Mouse (Mus musculus): ENCODE data around the gene Gsk3b. TPM values are rescaled to one million over a fixed set of nuclear protein-coding genes. Genes with fewer than 3 reads are reported as not detected.
"Not testable (repeated sequence)": the region's sequence is repeated elsewhere in the genome, so short reads cannot be mapped to it uniquely, and the experiment has no call there.

Gsk3b gene
- polyA plus RNA-seq, 1 experiment from 2014 or later: 29.6 TPM

DNA sequence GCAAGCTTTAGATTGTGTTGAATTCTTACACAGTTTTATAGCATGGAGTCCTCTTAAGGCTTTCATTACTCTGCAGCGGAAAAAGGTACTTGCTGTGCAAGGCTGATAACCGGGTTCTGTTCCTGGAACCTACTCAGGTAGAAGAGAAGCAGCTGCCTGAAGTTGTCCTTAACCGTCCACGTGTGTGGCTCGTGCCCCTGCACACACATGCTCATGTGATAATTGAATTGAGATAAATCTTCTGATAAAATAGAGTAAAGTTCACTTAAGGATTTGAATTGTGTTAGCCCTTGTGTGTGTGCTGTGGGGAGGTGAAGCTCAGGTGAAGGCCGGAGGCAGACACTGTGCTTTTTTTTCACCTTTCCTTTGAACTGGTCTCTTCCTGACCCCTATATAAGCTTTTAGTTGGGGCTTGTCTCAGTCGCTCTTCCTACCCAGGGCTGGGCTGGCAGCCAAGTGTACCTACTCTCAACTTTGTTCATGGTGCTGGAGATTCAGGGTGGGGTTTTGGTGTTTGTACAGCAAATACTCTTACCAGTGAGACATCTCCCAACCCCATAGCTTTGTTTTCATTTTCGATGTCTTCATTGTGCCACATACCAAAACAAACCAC, 96.0 kb downstream of the Gsk3b start:
- no peak for DNase-seq (ENCODE audit: low spot score)
- WGBS: 87% methylated on average over 8 of the region's 8 CpGs
- H3K4me3 ChIP-seq (ENCODE audit: low read depth, low read length): no peak overlapping the region
- H3K36me3 ChIP-seq (ENCODE audit: control insufficient read depth, insufficient read depth, low read length): peaks cover 8% of the 10 kb centered on the region; the same call in 1 of the 2 replicates
- H3K27me3 ChIP-seq (replicated peaks; ENCODE audit: control insufficient read depth, insufficient read depth, low read length): no peaks in the 10 kb centered on the region
- H3K4me2 ChIP-seq: no peak overlapping the region
- no peak for ATAC-seq (replicated peaks; ENCODE audit: low FRiP score)
- H3K9ac ChIP-seq (ENCODE audit: low read depth, low read length): no peak overlapping the region
- no peak overlapping the region for H3K27ac ChIP-seq (ENCODE audit: low read depth, low read length)
- no peaks in the 10 kb centered on the region for H3K9me3 ChIP-seq (ENCODE audit: control insufficient read depth, low read length)
- H3K4me1 ChIP-seq (replicated peaks; ENCODE audit: control insufficient read depth, insufficient read depth, low read length): no peaks in the 10 kb centered on the region; the same call in 1 of the 2 replicates

DNA sequence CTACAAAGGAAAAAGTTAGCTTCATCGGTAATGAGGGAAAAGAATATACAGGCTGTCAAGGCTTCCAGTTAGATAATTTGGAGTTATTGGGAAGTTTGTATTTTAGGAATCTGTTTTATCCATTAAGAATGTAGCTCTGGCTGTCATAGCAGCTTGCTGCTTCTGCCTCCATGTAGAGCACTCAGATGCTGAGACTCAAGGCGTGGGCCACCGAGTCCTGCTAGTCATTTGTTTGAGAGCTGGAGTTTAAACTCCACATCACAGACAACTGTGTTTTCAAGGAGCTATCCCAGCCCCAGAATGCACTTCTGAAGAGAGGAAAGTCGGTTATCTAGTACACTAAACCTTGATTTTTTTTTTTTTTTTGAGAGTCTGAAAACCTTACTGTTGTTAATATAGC, 101.2 kb downstream of the Gsk3b start:
- H3K9me3 ChIP-seq (ENCODE audit: control insufficient read depth, low read length): no peaks in the 10 kb centered on the region
- no peak overlapping the region for H3K4me2 ChIP-seq
- DNase-seq (ENCODE audit: low spot score): no peak
- no peaks in the 10 kb centered on the region for H3K4me1 ChIP-seq (replicated peaks; ENCODE audit: control insufficient read depth, insufficient read depth, low read length)
- WGBS: 90% methylated on average over 4 of the region's 4 CpGs
- no peak for ATAC-seq (replicated peaks; ENCODE audit: low FRiP score)
- H3K9ac ChIP-seq (ENCODE audit: low read depth, low read length): no peak overlapping the region
- H3K27me3 ChIP-seq (replicated peaks; ENCODE audit: control insufficient read depth, insufficient read depth, low read length): no peaks in the 10 kb centered on the region
- peaks cover 9% of the 10 kb centered on the region; the same call in 1 of the 2 replicates for H3K36me3 ChIP-seq (ENCODE audit: control insufficient read depth, insufficient read depth, low read length)
- no peak overlapping the region for H3K27ac ChIP-seq (ENCODE audit: low read depth, low read length)
- no peak overlapping the region for H3K4me3 ChIP-seq (ENCODE audit: low read depth, low read length)

DNA sequence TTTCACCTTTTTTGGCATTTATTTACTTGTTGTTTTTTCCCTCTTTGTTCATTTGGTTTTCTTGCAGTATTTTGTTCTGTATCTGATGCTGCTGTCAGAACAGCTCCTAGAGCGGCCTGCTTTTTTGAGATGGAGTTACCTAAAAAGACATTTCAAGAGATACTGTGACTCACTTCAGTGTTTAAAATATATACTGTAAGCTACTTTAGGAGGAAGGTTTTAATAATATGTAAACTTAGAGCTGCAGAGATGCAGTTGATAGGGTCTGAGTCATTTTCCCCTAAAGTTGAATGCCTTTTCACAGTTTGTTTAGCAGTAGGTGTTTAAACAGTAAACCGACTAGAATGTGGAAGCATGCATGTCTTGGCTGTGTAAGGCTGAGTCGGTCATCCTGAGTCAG, 101.7 kb downstream of the Gsk3b start:
- ATAC-seq (replicated peaks; ENCODE audit: low FRiP score) (no peak), DNase-seq (ENCODE audit: low spot score) (no peak)
- H3K4me1 ChIP-seq (replicated peaks; ENCODE audit: control insufficient read depth, insufficient read depth, low read length): no peaks in the 10 kb centered on the region
- no peak overlapping the region for H3K4me2 ChIP-seq
- 90% methylated on average over 3 of the region's 3 CpGs for WGBS
- H3K36me3 ChIP-seq (ENCODE audit: control insufficient read depth, insufficient read depth, low read length): peaks cover 12% of the 10 kb centered on the region; the same call in 1 of the 2 replicates
- H3K9me3 ChIP-seq (ENCODE audit: control insufficient read depth, low read length): no peaks in the 10 kb centered on the region
- H3K27me3 ChIP-seq (replicated peaks; ENCODE audit: control insufficient read depth, insufficient read depth, low read length): no peaks in the 10 kb centered on the region
- no peak overlapping the region for H3K27ac ChIP-seq (ENCODE audit: low read depth, low read length)
- H3K4me3 ChIP-seq (ENCODE audit: low read depth, low read length): no peak overlapping the region
- no peak overlapping the region for H3K9ac ChIP-seq (ENCODE audit: low read depth, low read length)

DNA sequence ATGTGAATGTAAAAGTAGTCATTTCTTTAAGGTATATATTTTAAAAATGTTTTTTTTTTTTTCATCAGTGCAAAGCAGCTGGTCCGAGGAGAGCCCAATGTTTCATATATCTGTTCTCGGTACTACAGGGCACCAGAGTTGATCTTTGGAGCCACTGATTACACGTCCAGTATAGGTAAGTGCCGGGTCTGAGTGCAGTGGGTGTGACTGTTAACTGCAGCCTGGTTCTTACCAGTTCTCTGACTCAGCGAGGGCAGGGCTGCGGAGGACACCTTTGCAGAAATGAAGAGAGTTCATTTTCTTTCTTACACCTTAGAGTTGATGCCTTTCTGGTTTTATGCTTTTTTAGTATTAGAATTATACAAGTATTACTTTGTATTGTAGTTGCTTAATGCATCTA, 102.7 kb downstream of the Gsk3b start:
- 86% methylated on average over 6 of the region's 6 CpGs for WGBS
- Histone ChIP-seq H3K9ac (ENCODE audit: low read depth, low read length) (no peak overlapping the region), H3K9me3 (ENCODE audit: control insufficient read depth, low read length) (no peaks in the 10 kb centered on the region), H3K4me2 (no peak overlapping the region), H3K27me3 (replicated peaks; ENCODE audit: control insufficient read depth, insufficient read depth, low read length) (no peaks in the 10 kb centered on the region), H3K4me1 (replicated peaks; ENCODE audit: control insufficient read depth, insufficient read depth, low read length) (no peaks in the 10 kb centered on the region), H3K27ac (ENCODE audit: low read depth, low read length) (no peak overlapping the region), H3K36me3 (ENCODE audit: control insufficient read depth, insufficient read depth, low read length) (peaks cover 12% of the 10 kb centered on the region; the same call in 1 of the 2 replicates), H3K4me3 (ENCODE audit: low read depth, low read length) (no peak overlapping the region)
- ATAC-seq (replicated peaks; ENCODE audit: low FRiP score) (no peak), DNase-seq (ENCODE audit: low spot score) (no peak)

DNA sequence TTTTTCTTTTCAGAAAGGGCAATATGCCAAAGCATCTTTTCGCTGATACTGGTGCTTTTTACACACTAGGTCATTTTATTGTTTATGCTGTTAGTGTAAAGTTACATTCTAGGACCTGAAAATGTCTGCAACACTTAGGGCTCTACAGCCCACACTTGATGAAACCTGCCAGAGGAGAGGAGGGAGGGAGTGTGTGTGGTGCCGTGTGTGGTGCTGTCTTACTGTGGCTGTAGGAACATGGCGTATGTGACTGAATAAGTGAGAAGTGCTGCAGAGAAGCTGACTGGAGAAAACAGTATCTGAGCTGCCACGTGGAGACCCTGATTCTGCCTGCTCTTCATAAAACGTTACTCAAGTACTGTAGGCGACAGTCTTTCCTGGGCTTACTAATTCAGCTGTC, 103.8 kb downstream of the Gsk3b start:
- WGBS: 86% methylated on average over 6 of the region's 6 CpGs
- Histone ChIP-seq H3K4me2 (no peak overlapping the region), H3K27ac (ENCODE audit: low read depth, low read length) (no peak overlapping the region), H3K4me1 (replicated peaks; ENCODE audit: control insufficient read depth, insufficient read depth, low read length) (no peaks in the 10 kb centered on the region), H3K36me3 (ENCODE audit: control insufficient read depth, insufficient read depth, low read length) (peaks cover 12% of the 10 kb centered on the region; the same call in 1 of the 2 replicates), H3K9ac (ENCODE audit: low read depth, low read length) (no peak overlapping the region), H3K4me3 (ENCODE audit: low read depth, low read length) (no peak overlapping the region), H3K27me3 (replicated peaks; ENCODE audit: control insufficient read depth, insufficient read depth, low read length) (no peaks in the 10 kb centered on the region), H3K9me3 (ENCODE audit: control insufficient read depth, low read length) (no peaks in the 10 kb centered on the region)
- no peak for ATAC-seq (replicated peaks; ENCODE audit: low FRiP score)
- DNase-seq (ENCODE audit: low spot score): no peak

DNA sequence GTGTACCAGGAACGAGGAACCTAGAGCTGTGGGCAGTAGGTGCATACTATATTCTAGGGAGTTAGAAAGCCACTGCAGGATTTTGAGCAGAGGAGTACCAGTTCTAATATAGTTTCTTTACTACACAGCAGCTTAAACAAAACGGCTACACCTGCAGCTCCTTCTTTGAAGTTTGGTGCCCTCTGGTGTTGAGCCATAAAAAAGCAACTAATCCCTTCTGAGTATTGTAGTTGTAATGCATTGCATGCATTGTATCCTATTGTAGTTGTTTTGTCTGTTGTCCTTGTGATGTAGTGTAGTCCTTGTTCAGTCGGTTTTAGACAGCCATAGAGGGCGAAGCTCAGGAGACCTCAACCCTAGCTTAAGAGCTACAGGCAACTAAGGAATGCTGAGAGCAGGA, 108.5 kb downstream of the Gsk3b start:
- Histone ChIP-seq H3K36me3 (ENCODE audit: control insufficient read depth, insufficient read depth, low read length) (peaks cover 12% of the 10 kb centered on the region; the same call in 1 of the 2 replicates), H3K4me2 (no peak overlapping the region), H3K4me1 (replicated peaks; ENCODE audit: control insufficient read depth, insufficient read depth, low read length) (no peaks in the 10 kb centered on the region), H3K27ac (ENCODE audit: low read depth, low read length) (no peak overlapping the region), H3K4me3 (ENCODE audit: low read depth, low read length) (no peak overlapping the region), H3K9ac (ENCODE audit: low read depth, low read length) (no peak overlapping the region), H3K27me3 (replicated peaks; ENCODE audit: control insufficient read depth, insufficient read depth, low read length) (no peaks in the 10 kb centered on the region), H3K9me3 (ENCODE audit: control insufficient read depth, low read length) (no peaks in the 10 kb centered on the region)
- DNase-seq (ENCODE audit: low spot score): no peak
- WGBS: 60% methylated on average over 4 of the region's 4 CpGs
- no peak for ATAC-seq (replicated peaks; ENCODE audit: low FRiP score)

DNA sequence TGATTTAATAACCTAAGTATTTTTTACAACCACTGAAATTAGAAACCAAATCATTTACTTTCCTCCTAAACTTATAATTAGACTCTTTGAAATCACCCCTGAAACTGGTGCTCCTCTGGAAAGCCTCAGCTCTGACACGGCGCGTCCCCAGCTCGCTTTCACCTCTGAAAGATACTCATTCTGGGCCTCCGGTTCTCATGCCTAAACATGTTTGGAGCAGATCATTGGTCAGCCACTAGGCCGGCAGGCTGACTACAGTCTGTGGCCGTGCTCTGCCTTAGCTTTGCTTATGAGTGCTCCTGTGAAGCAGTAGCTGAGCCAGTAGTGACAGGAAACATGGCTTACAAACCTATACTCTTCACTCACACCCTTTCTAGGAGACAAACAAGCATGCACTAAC, 116.5 kb downstream of the Gsk3b start:
- Histone ChIP-seq H3K9me3 (ENCODE audit: control insufficient read depth, low read length) (no peaks in the 10 kb centered on the region), H3K36me3 (ENCODE audit: control insufficient read depth, insufficient read depth, low read length) (peaks cover 14% of the 10 kb centered on the region), H3K27ac (ENCODE audit: low read depth, low read length) (no peak overlapping the region), H3K4me2 (no peak overlapping the region), H3K4me1 (replicated peaks; ENCODE audit: control insufficient read depth, insufficient read depth, low read length) (no peaks in the 10 kb centered on the region), H3K4me3 (ENCODE audit: low read depth, low read length) (no peak overlapping the region), H3K9ac (ENCODE audit: low read depth, low read length) (no peak overlapping the region), H3K27me3 (replicated peaks; ENCODE audit: control insufficient read depth, insufficient read depth, low read length) (no peaks in the 10 kb centered on the region)
- 92% methylated on average over 7 of the region's 7 CpGs for WGBS
- ATAC-seq (replicated peaks; ENCODE audit: low FRiP score): no peak
- DNase-seq (ENCODE audit: low spot score): no peak

DNA sequence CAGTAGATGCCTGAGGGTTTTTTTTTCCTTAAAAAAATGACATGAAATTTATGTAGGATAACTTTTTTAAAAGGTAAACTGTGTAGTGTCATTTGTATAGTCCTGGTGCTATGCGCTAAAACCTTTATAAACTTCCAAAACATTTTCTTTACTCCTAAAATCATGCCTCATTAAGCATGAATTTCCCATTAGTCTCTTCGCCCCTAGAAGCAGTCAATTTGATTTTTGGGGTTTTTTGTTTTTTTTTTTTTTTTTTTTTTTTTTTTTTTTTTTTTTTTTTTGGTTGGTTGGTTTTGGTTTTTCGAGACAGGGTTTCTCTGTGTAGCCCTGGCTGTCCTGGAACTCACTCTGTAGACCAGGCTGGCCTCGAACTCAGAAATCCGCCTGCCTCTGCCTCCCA, 133.7 kb downstream of the Gsk3b start:
- not testable (repeated sequence) for DNase-seq (ENCODE audit: low spot score); H3K9ac ChIP-seq (ENCODE audit: low read depth, low read length); H3K4me2 ChIP-seq; H3K4me3 ChIP-seq (ENCODE audit: low read depth, low read length); ATAC-seq (replicated peaks; ENCODE audit: low FRiP score); H3K27me3 ChIP-seq (replicated peaks; ENCODE audit: control insufficient read depth, insufficient read depth, low read length); H3K27ac ChIP-seq (ENCODE audit: low read depth, low read length); H3K4me1 ChIP-seq (replicated peaks; ENCODE audit: control insufficient read depth, insufficient read depth, low read length); H3K9me3 ChIP-seq (ENCODE audit: control insufficient read depth, low read length)
- H3K36me3 ChIP-seq (ENCODE audit: control insufficient read depth, insufficient read depth, low read length): peaks cover 18% of the 10 kb centered on the region
- 94% methylated on average over 4 of the region's 5 CpGs for WGBS

DNA sequence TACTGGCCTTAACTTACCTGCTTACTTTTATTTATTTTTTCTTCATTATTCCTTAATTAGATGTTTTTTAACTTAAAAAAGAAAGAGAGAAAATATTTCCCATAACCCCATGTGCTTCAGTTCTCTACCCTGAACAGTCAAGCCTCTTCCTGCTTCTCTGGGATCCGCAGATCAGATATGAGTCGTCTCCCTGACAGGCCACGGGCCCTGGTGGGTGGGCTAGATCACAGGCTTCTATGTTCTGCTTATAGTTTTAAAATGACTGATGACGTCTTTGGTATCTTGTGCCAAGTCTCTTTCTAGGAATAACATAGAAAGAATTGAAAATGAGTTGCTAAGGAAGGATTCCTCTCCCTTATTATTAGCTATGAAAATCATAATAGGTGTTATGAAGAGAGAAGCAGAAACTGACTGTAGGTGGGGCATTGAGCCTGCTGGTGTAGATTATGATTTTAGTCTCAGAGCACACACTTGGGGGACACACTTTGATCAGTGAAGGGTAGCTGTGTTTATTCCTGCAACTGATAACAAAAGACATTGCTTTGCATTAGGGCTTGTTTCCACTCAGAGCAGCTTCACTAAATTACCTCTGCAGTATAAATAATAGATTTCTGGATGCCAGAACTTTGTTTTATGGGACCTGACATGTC, 148.3 kb downstream of the Gsk3b start:
- no peak overlapping the region for H3K4me2 ChIP-seq
- no peak overlapping the region for H3K4me3 ChIP-seq (ENCODE audit: low read depth, low read length)
- no peak overlapping the region for H3K27ac ChIP-seq (ENCODE audit: low read depth, low read length)
- ATAC-seq (replicated peaks; ENCODE audit: low FRiP score): peak; percentile 62
- H3K27me3 ChIP-seq (replicated peaks; ENCODE audit: control insufficient read depth, insufficient read depth, low read length): no peaks in the 10 kb centered on the region
- no peak overlapping the region for H3K9ac ChIP-seq (ENCODE audit: low read depth, low read length)
- peaks cover 7% of the 10 kb centered on the region; the same call in 1 of the 2 replicates for H3K36me3 ChIP-seq (ENCODE audit: control insufficient read depth, insufficient read depth, low read length)
- DNase-seq (ENCODE audit: low spot score): no peak
- WGBS: 43% methylated on average over 4 of the region's 4 CpGs
- no peaks in the 10 kb centered on the region for H3K4me1 ChIP-seq (replicated peaks; ENCODE audit: control insufficient read depth, insufficient read depth, low read length)
- H3K9me3 ChIP-seq (ENCODE audit: control insufficient read depth, low read length): no peaks in the 10 kb centered on the region

All from liver, embryonic 11.5 days (tissue).